Mouse (Mus musculus) left cerebral cortex, adult 2 months (tissue): ENCODE measurements around the gene Cep290. TPM values are rescaled to one million over a fixed set of nuclear protein-coding genes. Genes with fewer than 3 reads are reported as not detected.
A peak's percentile ranks its signal among the peaks of the same experiment; 100 is the strongest.
"Not testable (repeated sequence)": the region's sequence is repeated elsewhere in the genome, so short reads cannot be mapped to it uniquely, and the experiment has no call there.

Experiments
- DNase-seq, 2 experiments: peaks; one replicate each; pipeline ENCODE4 v3.0.0; 2021 to 2022; ENCODE audit warnings: low spot score in 2 of 2, mixed read lengths in 1 of 2; ENCODE audit errors: extremely low spot score in 1 of 2
- H3K27ac ChIP-seq: fragments of 200-600 bp; 2 replicates; pipeline ENCODE4 v1.8.1; 2022
- H3K4me3 ChIP-seq: fragments of 200-600 bp; 2 replicates; pipeline ENCODE4 v1.8.1; 2022
- CTCF ChIP-seq: fragments of 200-600 bp; IDR thresholded peaks from 2 replicates; pipeline ENCODE4 v1.8.1; 2022; ENCODE audit warnings: antibody characterized with exemption, mild to moderate bottlenecking, moderate library complexity
- intact Hi-C: fragments of 180-260 bp; cut with DNase I; formaldehyde crosslinking; loops from one replicate; pipeline ENCODE4 v1.15.1; 2025
- total RNA-seq, 2 experiments: library from RNA; stranded (reverse); gene quantifications; 2 replicates each; pipeline ENCODE4 v1.2.3; 2021

Gene Cep290
- total RNA-seq, 2 experiments from 2014 or later, result 17.9 to 19.0 TPM

GRCm38 (mm10) chr10:100524499-100525390, 37.4 kb downstream of the Cep290 start:
- no peak for DNase-seq
- H3K4me3 ChIP-seq, result no peak overlapping the region
- intact Hi-C loops, result no loop called here
- TF ChIP-seq CTCF, result no peak
- H3K27ac ChIP-seq, result no peak overlapping the region

- no peak for DNase-seq
- no peak for TF ChIP-seq CTCF
- Histone ChIP-seq H3K4me3 (no peak overlapping the region), H3K27ac (no peak overlapping the region)
- intact Hi-C loops, result no loop called here
Measured at GRCm38 (mm10) chr10:100556566-100557175, 69.3 kb downstream of the Cep290 start.

- H3K4me3 ChIP-seq, H3K27ac ChIP-seq, intact Hi-C loops, DNase-seq: not testable (repeated sequence)
Measured at GRCm38 (mm10) chr10:100560194-100560883, 73.0 kb downstream of the Cep290 start.

- no peak for DNase-seq
- intact Hi-C loops, result no loop called here
- Histone ChIP-seq H3K4me3 (no peak overlapping the region), H3K27ac (no peak overlapping the region)
- TF ChIP-seq CTCF, result no peak
Measured at GRCm38 (mm10) chr10:100564112-100564511, 76.8 kb downstream of the Cep290 start.

GRCm38 (mm10) chr10:100571707-100572106, 84.3 kb downstream of the Cep290 start:
- H3K27ac ChIP-seq, result peak overlapping the region; percentile 10; the same call in 1 of the 2 replicates
- intact Hi-C loops, result no loop called here
- no peak overlapping the region for H3K4me3 ChIP-seq
- TF ChIP-seq CTCF, result no peak
- no peak for DNase-seq

GRCm38 (mm10) chr10:100574505-100575149, 87.3 kb downstream of the Cep290 start:
- intact Hi-C loops, result loop anchor here (5.0 kb wide), 1 partner anchor 77 kb away; no protein-coding TSS in a partner anchor
- Histone ChIP-seq H3K27ac (no peak overlapping the region), H3K4me3 (no peak overlapping the region)
- TF ChIP-seq CTCF, result no peak
- DNase-seq, result no peak

GRCm38 (mm10) chr10:100575294-100575693, 87.9 kb downstream of the Cep290 start:
- no peak for DNase-seq
- TF ChIP-seq CTCF, result no peak
- H3K27ac ChIP-seq, result no peak overlapping the region
- intact Hi-C loops, result loop anchor here (5.0 kb wide), 1 partner anchor 78 kb away; no protein-coding TSS in a partner anchor
- H3K4me3 ChIP-seq, result no peak overlapping the region

GRCm38 (mm10) chr10:100584178-100584577, 96.8 kb downstream of the Cep290 start:
- intact Hi-C loops, result no loop called here
- H3K27ac ChIP-seq, result no peak overlapping the region
- no peak for DNase-seq
- no peak for TF ChIP-seq CTCF
- H3K4me3 ChIP-seq, result no peak overlapping the region

- Histone ChIP-seq H3K27ac (peak overlapping the region; percentile 86), H3K4me3 (peak overlapping the region; percentile 92)
- no peak for TF ChIP-seq CTCF
- no peak for DNase-seq
- intact Hi-C loops, result loop anchor here (2.0 kb wide), 1 partner anchor 102 kb away; the partner anchor contains the start of genes Cep290 and Tmtc3
Measured at GRCm38 (mm10) chr10:100588524-100588923, 101.2 kb downstream of the Cep290 start.

- DNase-seq, result peak; percentile 92 to 93
- intact Hi-C loops, result loop anchor here (2.0 kb wide), 1 partner anchor 102 kb away; the partner anchor contains the start of genes Cep290 and Tmtc3
- Histone ChIP-seq H3K27ac (peak overlapping the region; percentile 86), H3K4me3 (peak overlapping the region; percentile 92)
- TF ChIP-seq CTCF, result no peak; the same call in 1 of the 2 replicates
Measured at GRCm38 (mm10) chr10:100588932-100589388, 101.6 kb downstream of the Cep290 start.

GRCm38 (mm10) chr10:100590323-100590722, 103.0 kb downstream of the Cep290 start, which contains the start of the genes 4930430F08Rik and 1700017N19Rik:
TSS of gene 4930430F08Rik (minus strand) at chr10:100590423.
TSS of gene 1700017N19Rik (plus strand) at chr10:100590484.
- TF ChIP-seq CTCF, result no peak
- no peak for DNase-seq
- Histone ChIP-seq H3K4me3 (peak within 1 kb of the TSS; percentile 92), H3K27ac (no peak within 1 kb of the TSS)
- intact Hi-C loops, result no loop called here
